Mouse (Mus musculus): ENCODE results near the gene Gm16867. TPM values are rescaled to one million over a fixed set of nuclear protein-coding genes. Genes with fewer than 3 reads are reported as not detected.
"Not testable (repeated sequence)": the region's sequence is repeated elsewhere in the genome, so short reads cannot be mapped to it uniquely, and the experiment has no call there.

The Gm16867 gene
- polyA plus RNA-seq, 2 experiments from 2014 or later = not detected

GRCm38 (mm10) chr14:69464465-69464864 is 38.7 kb downstream of the Gm16867 start:
- not testable (repeated sequence) for ATAC-seq

GRCm38 (mm10) chr14:69457691-69458090 is 45.5 kb downstream of the Gm16867 start:
- not testable (repeated sequence) for ATAC-seq

- ATAC-seq = not testable (repeated sequence)
Measured at GRCm38 (mm10) chr14:69454640-69455039, 48.5 kb downstream of the Gm16867 start.

- not testable (repeated sequence) for ATAC-seq
Measured at GRCm38 (mm10) chr14:69448845-69449244, 54.3 kb downstream of the Gm16867 start.

GRCm38 (mm10) chr14:69447006-69447405 is 56.2 kb downstream of the Gm16867 start:
- not testable (repeated sequence) for ATAC-seq

GRCm38 (mm10) chr14:69443092-69443692 is 60.0 kb downstream of the Gm16867 start:
- ATAC-seq = not testable (repeated sequence)

- not testable (repeated sequence) for ATAC-seq
Measured at GRCm38 (mm10) chr14:69440955-69441354, 62.2 kb downstream of the Gm16867 start.

GRCm38 (mm10) chr14:69438678-69439214 is 64.4 kb downstream of the Gm16867 start:
- ATAC-seq = not testable (repeated sequence)

GRCm38 (mm10) chr14:69421003-69421402 is 82.2 kb downstream of the Gm16867 start:
- not testable (repeated sequence) for ATAC-seq

GRCm38 (mm10) chr14:69417545-69417944 is 85.6 kb downstream of the Gm16867 start:
- ATAC-seq = not testable (repeated sequence)

Other genes starting within 250 kb of the Gm16867 start
- gene Synb, start 209.1 kb downstream of the Gm16867 start, polyA plus RNA-seq (2017; shearing (Covaris generic)) = under 1 TPM in 1 of 2 experiments, not detected in 1; 0.19 TPM
- not detected for gene Gm27179, start 9.2 kb upstream of the Gm16867 start, polyA plus RNA-seq (2017; shearing (Covaris generic))
- gene Entpd4b, start 52.1 kb upstream of the Gm16867 start, polyA plus RNA-seq (2017; shearing (Covaris generic)) = 1 to 10 TPM; 4.2 to 4.7 TPM